In the genomic region with DNA sequence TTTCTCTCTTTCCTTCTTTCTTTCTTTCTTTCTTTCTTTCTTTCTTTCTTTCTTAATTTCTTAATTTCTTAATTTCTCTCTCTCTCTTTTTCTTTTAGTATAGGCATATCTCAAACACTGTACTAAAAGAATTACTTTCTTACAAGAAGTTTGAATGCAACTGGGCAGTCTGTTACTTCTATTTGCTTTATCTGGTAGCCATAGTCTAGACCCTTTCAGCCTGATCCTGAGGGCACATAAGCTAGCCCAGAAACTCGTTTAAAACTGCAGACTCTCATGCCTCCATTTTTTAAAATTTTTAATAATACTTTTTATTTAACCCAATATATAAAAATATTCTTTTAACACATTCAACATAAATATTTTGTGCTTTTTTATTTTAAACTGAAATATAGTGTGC, we compare ENCODE assay signal across 8 mouse cellular contexts. TPM values are rescaled to one million over a fixed set of nuclear protein-coding genes. Genes with fewer than 3 reads are reported as not detected.
DNase-seq lines count a peak whose midpoint lies in the region; ATAC-seq and TF ChIP-seq lines count a peak whose summit lies in the region.

No protein-coding gene starts in this region.

- intact Hi-C loops in gastrocnemius, postnatal 14 days (cut with DNase I; ENCODE audit: low total_unique reads) = no loop called here

- WGBS in embryonic facial prominence, embryonic 15.5 days = 15% methylated on average over 1 of the region's 1 CpGs
- WGBS in intestine, postnatal 0 days = 14% methylated on average over 1 of the region's 1 CpGs
- 28% methylated on average over 1 of the region's 1 CpGs for WGBS in neural tube, embryonic 12.5 days

- no peak for ATAC-seq in embryonic facial prominence, embryonic 15.5 days (ENCODE audit: insufficient number of reproducible peaks, low FRiP score, low TSS enrichment, low read depth)
- ATAC-seq in intestine, postnatal 0 days = no peak
- no peak for ATAC-seq in neural tube, embryonic 12.5 days (ENCODE audit: low FRiP score, low read depth)

- no peak for TF ChIP-seq CTCF in layer of hippocampus, adult 2 months (conservative IDR thresholded peaks at IDR 0.05)
- no peak for TF ChIP-seq CTCF in intestine, postnatal 0 days (IDR thresholded peaks at IDR 0.05; ENCODE audit: low read depth)

- H3K9ac ChIP-seq in embryonic facial prominence, embryonic 15.5 days = no peak overlapping the region
- H3K9ac ChIP-seq in intestine, postnatal 0 days (ENCODE audit: low read depth, low read length) = no peak overlapping the region
- no peak overlapping the region for H3K9ac ChIP-seq in neural tube, embryonic 12.5 days

- DNase-seq in layer of hippocampus, adult 2 months (ENCODE audit: low spot score in 2 of 2) = no peak
- no peak for DNase-seq in layer of hippocampus, adult 9-10 months (ENCODE audit: low spot score)
- no peak for DNase-seq in cerebellum, adult 9-11 months
- no peak for DNase-seq in layer of hippocampus, adult 11-12 months (ENCODE audit: low spot score)
- DNase-seq in gastrocnemius, postnatal 14 days = no peak

- H3K9me3 ChIP-seq in embryonic facial prominence, embryonic 15.5 days (replicated peaks) = no peaks in the 10 kb centered on the region
- no peaks in the 10 kb centered on the region for H3K9me3 ChIP-seq in intestine, postnatal 0 days (ENCODE audit: control insufficient read depth)
- no peaks in the 10 kb centered on the region for H3K9me3 ChIP-seq in neural tube, embryonic 12.5 days

- H3K27ac ChIP-seq in layer of hippocampus, adult 2 months = peak overlapping the region; percentile 99
- H3K27ac ChIP-seq in embryonic facial prominence, embryonic 15.5 days (replicated peaks) = 0 out of 2 replicates have a peak overlapping the region, but pooled peaks have one; percentile 48
- H3K27ac ChIP-seq in intestine, postnatal 0 days (ENCODE audit: low read depth, low read length) = no peak overlapping the region
- H3K27ac ChIP-seq in neural tube, embryonic 12.5 days = no peak overlapping the region

- peak overlapping the region; percentile 68 for H3K4me3 ChIP-seq in layer of hippocampus, adult 2 months
- H3K4me3 ChIP-seq in embryonic facial prominence, embryonic 15.5 days (replicated peaks) = peak overlapping the region; percentile 87
- H3K4me3 ChIP-seq in intestine, postnatal 0 days (ENCODE audit: low read depth, low read length) = peak overlapping the region; percentile 87
- H3K4me3 ChIP-seq in neural tube, embryonic 12.5 days = no peak overlapping the region

- H3K4me1 ChIP-seq in embryonic facial prominence, embryonic 15.5 days = peaks cover 12% of the 10 kb centered on the region
- H3K4me1 ChIP-seq in intestine, postnatal 0 days (replicated peaks; ENCODE audit: control insufficient read depth, insufficient read depth, low read length) = peaks cover 8% of the 10 kb centered on the region
- H3K4me1 ChIP-seq in neural tube, embryonic 12.5 days = peaks cover 12% of the 10 kb centered on the region

- peaks cover 31% of the 10 kb centered on the region for H3K36me3 ChIP-seq in embryonic facial prominence, embryonic 15.5 days
- peaks cover 34% of the 10 kb centered on the region for H3K36me3 ChIP-seq in intestine, postnatal 0 days (ENCODE audit: control insufficient read depth, insufficient read depth)
- peaks cover 28% of the 10 kb centered on the region for H3K36me3 ChIP-seq in neural tube, embryonic 12.5 days

- no peaks in the 10 kb centered on the region for H3K27me3 ChIP-seq in embryonic facial prominence, embryonic 15.5 days
- H3K27me3 ChIP-seq in intestine, postnatal 0 days (replicated peaks; ENCODE audit: control insufficient read depth, insufficient read depth, low read length) = no peaks in the 10 kb centered on the region
- no peaks in the 10 kb centered on the region for H3K27me3 ChIP-seq in neural tube, embryonic 12.5 days (replicated peaks)

- 0 out of 2 replicates have a peak overlapping the region, but pooled peaks have one; percentile 61 for H3K4me2 ChIP-seq in embryonic facial prominence, embryonic 15.5 days (replicated peaks)
- H3K4me2 ChIP-seq in intestine, postnatal 0 days (replicated peaks; ENCODE audit: low read depth) = no peak overlapping the region; the same call in 1 of the 2 replicates
- peak overlapping the region; percentile 62 for H3K4me2 ChIP-seq in neural tube, embryonic 12.5 days (replicated peaks)

RNA-seq across cellular contexts. Expression of gene Mlst8, which starts 0.6 kb away (rescaled TPM):
- total RNA-seq in layer of hippocampus, adult 2 months (2021) = 10 to 100 TPM; 36.0 to 44.9 TPM
- 27.2 and 28.8 TPM in 2 replicates for polyA plus RNA-seq in embryonic facial prominence, embryonic 15.5 days (2015; fragmentation: Nextera tagmentation; extraction: Ambion mirVana)
- 11.9 and 12.9 TPM in 2 replicates for polyA plus RNA-seq in intestine, postnatal 0 days (2015; fragmentation: Nextera tagmentation; extraction: Ambion mirVana)
- 33.8 and 34.9 TPM in 2 replicates for polyA plus RNA-seq in neural tube, embryonic 12.5 days (2016; fragmentation: Nextera tagmentation; extraction: Ambion mirVana)
- 10 to 100 TPM; 10.7 to 11.6 TPM for total RNA-seq in gastrocnemius, postnatal 14 days (2021)

RNA-seq across cellular contexts. Expression of gene Bricd5, which starts 5.7 kb away (rescaled TPM):
- total RNA-seq in layer of hippocampus, adult 2 months (2021) = 1 to 10 TPM; 2.0 to 2.3 TPM
- 0.43 and 0.44 TPM in 2 replicates for polyA plus RNA-seq in embryonic facial prominence, embryonic 15.5 days (2015; fragmentation: Nextera tagmentation; extraction: Ambion mirVana)
- not detected in 2 replicates for polyA plus RNA-seq in intestine, postnatal 0 days (2015; fragmentation: Nextera tagmentation; extraction: Ambion mirVana)
- polyA plus RNA-seq in neural tube, embryonic 12.5 days (2016; fragmentation: Nextera tagmentation; extraction: Ambion mirVana) = 0.28 TPM in 2 replicates
- under 1 TPM in 1 of 2 experiments, not detected in 1; 0.31 TPM for total RNA-seq in gastrocnemius, postnatal 14 days (2021)

RNA-seq across cellular contexts. Expression of gene Caskin1, which starts 9.0 kb away (rescaled TPM):
- 100 to 1,000 TPM; 153 to 158 TPM for total RNA-seq in layer of hippocampus, adult 2 months (2021)
- polyA plus RNA-seq in embryonic facial prominence, embryonic 15.5 days (2015; fragmentation: Nextera tagmentation; extraction: Ambion mirVana) = 2.5 and 4.0 TPM in 2 replicates
- polyA plus RNA-seq in intestine, postnatal 0 days (2015; fragmentation: Nextera tagmentation; extraction: Ambion mirVana) = 0.69 and 0.78 TPM in 2 replicates
- polyA plus RNA-seq in neural tube, embryonic 12.5 days (2016; fragmentation: Nextera tagmentation; extraction: Ambion mirVana) = 23.2 and 25.4 TPM in 2 replicates
- under 1 TPM; 0.22 to 0.31 TPM for total RNA-seq in gastrocnemius, postnatal 14 days (2021)

RNA-seq across cellular contexts. Expression of gene Pgp, which starts 9.2 kb away (rescaled TPM):
- total RNA-seq in layer of hippocampus, adult 2 months (2021) = 10 to 100 TPM; 58.2 to 62.7 TPM
- 48.9 and 50.6 TPM in 2 replicates for polyA plus RNA-seq in embryonic facial prominence, embryonic 15.5 days (2015; fragmentation: Nextera tagmentation; extraction: Ambion mirVana)
- polyA plus RNA-seq in intestine, postnatal 0 days (2015; fragmentation: Nextera tagmentation; extraction: Ambion mirVana) = 64.5 and 69.4 TPM in 2 replicates
- 58.6 and 62.7 TPM in 2 replicates for polyA plus RNA-seq in neural tube, embryonic 12.5 days (2016; fragmentation: Nextera tagmentation; extraction: Ambion mirVana)
- 10 to 100 TPM; 44.6 TPM for total RNA-seq in gastrocnemius, postnatal 14 days (2021)

RNA-seq across cellular contexts. Expression of gene E4f1, which starts 9.3 kb away (rescaled TPM):
- total RNA-seq in layer of hippocampus, adult 2 months (2021) = 10 to 100 TPM; 34.0 to 39.4 TPM
- 37.0 and 39.8 TPM in 2 replicates for polyA plus RNA-seq in embryonic facial prominence, embryonic 15.5 days (2015; fragmentation: Nextera tagmentation; extraction: Ambion mirVana)
- polyA plus RNA-seq in intestine, postnatal 0 days (2015; fragmentation: Nextera tagmentation; extraction: Ambion mirVana) = 5.0 and 5.2 TPM in 2 replicates
- polyA plus RNA-seq in neural tube, embryonic 12.5 days (2016; fragmentation: Nextera tagmentation; extraction: Ambion mirVana) = 37.9 and 38.5 TPM in 2 replicates
- total RNA-seq in gastrocnemius, postnatal 14 days (2021) = 10 to 100 TPM in 1 of 2 experiments, 1 to 10 TPM in 1; 8.5 to 10.2 TPM

Comparison
In these comparisons a context has a peak if more than half of its experiments do, and no peak if none do; other contexts are left out.
1. H3K27ac ChIP-seq: peak in layer of hippocampus, adult 2 months (single experiment) and embryonic facial prominence, embryonic 15.5 days (single experiment); none in intestine, postnatal 0 days (single experiment) and neural tube, embryonic 12.5 days (single experiment).